Mouse (Mus musculus) intestine, embryonic 16.5 days (tissue): ENCODE measurements around the gene Stox2. TPM values are rescaled to one million over a fixed set of nuclear protein-coding genes. Genes with fewer than 3 reads are reported as not detected.

Experiments used
- ATAC-seq: fragments of 200-750 bp; cut with Nextera tagmentation; 2 replicates; pipeline ENCODE4 v1.8.0; 2017; ENCODE audit warnings: moderate TSS enrichment, moderate library complexity
- H3K27ac ChIP-seq: fragments of 300-500 bp; sonication (generic); 2 replicates; pipeline ENCODE4 v1.5.1; 2014; ENCODE audit warnings: mild to moderate bottlenecking, low read length
- H3K27me3 ChIP-seq: fragments of 300-500 bp; sonication (generic); replicated peaks from 2 replicates; pipeline ENCODE4 v1.6.1; 2014; ENCODE audit warnings: low read length, control low read depth, mixed read lengths; ENCODE audit not compliant: control insufficient read depth, insufficient read depth
- H3K36me3 ChIP-seq: fragments of 300-500 bp; sonication (generic); 2 replicates; pipeline ENCODE4 v1.6.1; 2014; ENCODE audit warnings: low read length, control low read depth; ENCODE audit not compliant: control insufficient read depth, insufficient read depth
- H3K4me1 ChIP-seq: fragments of 300-500 bp; sonication (generic); 2 replicates; pipeline ENCODE4 v1.6.1; 2014; ENCODE audit warnings: low read length, control low read depth, mixed read lengths; ENCODE audit not compliant: control insufficient read depth, insufficient read depth
- H3K4me2 ChIP-seq: fragments of 300-500 bp; sonication (generic); 2 replicates; pipeline ENCODE4 v1.6.1; 2014; ENCODE audit warnings: low read depth, low read length, control low read depth
- H3K4me3 ChIP-seq: fragments of 300-500 bp; sonication (generic); 2 replicates; pipeline ENCODE4 v1.5.1; 2014; ENCODE audit warnings: mild to moderate bottlenecking, low read length
- H3K9ac ChIP-seq: fragments of 300-500 bp; sonication (generic); 2 replicates; pipeline ENCODE4 v1.6.1; 2014; ENCODE audit warnings: low read depth, low read length
- H3K9me3 ChIP-seq: fragments of 300-500 bp; sonication (generic); 2 replicates; pipeline ENCODE4 v1.6.1; 2016; ENCODE audit warnings: low read length, control low read depth; ENCODE audit not compliant: control insufficient read depth
- WGBS: fragments of 180-500 bp; shearing (Covaris S2); extraction: QIAGEN DNeasy Blood & Tissue Kit; methylation state at CpG from one replicate; pipeline ENCODE4 v1.1.7; 2014; 5-methylcytosine and 5-hydroxymethylcytosine counted together
- polyA plus RNA-seq: library from polyadenylated mRNA; unstranded; fragments of >200 nt; fragmentation: Nextera tagmentation; extraction: Ambion mirVana; gene quantifications from 2 replicates; pipeline ENCODE4 v1.2.1, GENCODE M21; 2015

The Stox2 gene
- polyA plus RNA-seq, 1 experiment from 2014 or later, result 4.7 TPM

DNA sequence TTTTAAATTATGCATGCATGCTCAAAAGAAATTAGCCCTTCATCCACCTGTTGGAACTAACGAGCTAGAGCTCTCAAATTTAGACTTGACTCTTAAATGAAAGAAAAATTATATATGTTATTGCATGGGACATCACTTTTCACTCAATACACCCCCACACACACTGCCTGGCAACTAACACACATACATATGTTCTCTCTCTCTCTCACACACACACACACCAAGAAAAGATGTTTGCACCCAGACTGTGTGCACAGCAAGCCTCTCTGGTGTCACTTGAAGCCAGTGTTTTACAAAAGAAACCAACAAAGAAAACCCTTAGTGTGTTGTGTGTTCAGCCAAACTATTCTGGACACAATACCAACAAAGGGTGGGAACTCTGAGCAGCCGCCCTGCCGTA is 75.1 kb downstream of the Stox2 start:
- Histone ChIP-seq H3K36me3 (no peaks in the 10 kb centered on the region), H3K9ac (no peak overlapping the region), H3K9me3 (no peaks in the 10 kb centered on the region), H3K4me1 (peaks cover 8% of the 10 kb centered on the region; the same call in 1 of the 2 replicates), H3K4me3 (no peak overlapping the region), H3K4me2 (no peak overlapping the region), H3K27me3 (no peaks in the 10 kb centered on the region), H3K27ac (no peak overlapping the region)
- 89% methylated on average over 3 of the region's 3 CpGs for WGBS
- ATAC-seq, result no peak

- peaks cover 8% of the 10 kb centered on the region; the same call in 1 of the 2 replicates for H3K4me1 ChIP-seq
- no peak overlapping the region for H3K9ac ChIP-seq
- no peak overlapping the region for H3K4me2 ChIP-seq
- no peak overlapping the region for H3K4me3 ChIP-seq
- H3K27ac ChIP-seq, result no peak overlapping the region
- no peaks in the 10 kb centered on the region for H3K27me3 ChIP-seq
- peak; percentile 75 for ATAC-seq
- H3K9me3 ChIP-seq, result no peaks in the 10 kb centered on the region
- WGBS, result 23% methylated on average over 15 of the region's 15 CpGs
- H3K36me3 ChIP-seq, result no peaks in the 10 kb centered on the region
Measured at GRCm38 (mm10) chr8:47370421-47371080, 75.6 kb downstream of the Stox2 start.

DNA sequence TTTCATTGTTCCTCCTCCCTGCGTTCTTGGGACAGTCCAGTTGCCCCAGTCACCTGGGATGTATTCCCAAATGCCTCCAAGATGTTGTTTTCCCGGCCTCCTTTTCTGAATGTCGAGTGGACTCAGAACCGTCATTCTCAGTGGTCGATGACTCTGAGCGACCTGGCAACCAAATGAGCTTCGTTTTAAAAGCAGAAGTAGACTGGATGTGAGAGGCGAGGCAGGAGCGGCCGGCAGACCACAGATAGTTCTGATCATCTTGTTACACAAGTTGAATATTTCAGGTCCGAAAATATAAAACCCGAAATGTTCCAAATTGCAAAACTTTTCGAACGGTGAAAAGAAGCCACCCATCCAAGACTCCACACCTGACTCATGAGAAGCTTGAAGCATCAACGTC is 76.2 kb downstream of the Stox2 start:
- Histone ChIP-seq H3K27ac (no peak overlapping the region), H3K4me1 (peaks cover 8% of the 10 kb centered on the region; the same call in 1 of the 2 replicates), H3K4me2 (no peak overlapping the region), H3K9ac (no peak overlapping the region), H3K36me3 (no peaks in the 10 kb centered on the region), H3K9me3 (no peaks in the 10 kb centered on the region), H3K4me3 (no peak overlapping the region), H3K27me3 (no peaks in the 10 kb centered on the region)
- 89% methylated on average over 15 of the region's 15 CpGs for WGBS
- ATAC-seq, result no peak

GRCm38 (mm10) chr8:47369044-47369769 is 77.0 kb downstream of the Stox2 start:
- Histone ChIP-seq H3K36me3 (no peaks in the 10 kb centered on the region), H3K27ac (peak overlapping the region; percentile 38; the same call in 1 of the 2 replicates), H3K4me3 (no peak overlapping the region), H3K4me2 (peak overlapping the region; percentile 31; the same call in 1 of the 2 replicates), H3K27me3 (no peaks in the 10 kb centered on the region), H3K4me1 (peaks cover 8% of the 10 kb centered on the region; the same call in 1 of the 2 replicates), H3K9me3 (no peaks in the 10 kb centered on the region), H3K9ac (no peak overlapping the region)
- peak; percentile 63; the same call in 1 of the 2 replicates for ATAC-seq
- WGBS, result 58% methylated on average over 16 of the region's 16 CpGs

DNA sequence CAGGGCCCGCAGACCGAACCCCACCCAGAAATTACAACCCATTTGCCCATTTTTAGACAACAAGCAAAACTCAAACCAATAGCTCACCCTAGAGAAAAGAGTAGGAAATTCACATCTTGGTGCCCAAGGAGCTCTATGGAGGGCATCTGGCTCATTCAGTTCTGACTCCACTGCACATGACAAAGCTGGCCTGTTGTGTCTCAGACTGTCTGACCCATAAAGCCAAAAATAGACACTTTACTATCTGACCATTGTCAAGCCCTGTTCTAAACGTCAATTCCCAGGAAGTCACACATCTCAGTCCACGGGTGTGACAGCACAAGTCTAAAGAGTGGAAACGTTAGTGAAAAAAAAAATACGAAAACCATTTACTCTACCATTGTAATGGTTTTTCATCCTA is 79.1 kb downstream of the Stox2 start:
- no peak overlapping the region for H3K27ac ChIP-seq
- H3K36me3 ChIP-seq, result no peaks in the 10 kb centered on the region
- H3K4me3 ChIP-seq, result no peak overlapping the region
- no peak overlapping the region for H3K9ac ChIP-seq
- H3K27me3 ChIP-seq, result no peaks in the 10 kb centered on the region
- H3K4me2 ChIP-seq, result no peak overlapping the region
- no peak for ATAC-seq
- H3K9me3 ChIP-seq, result no peaks in the 10 kb centered on the region
- peaks cover 8% of the 10 kb centered on the region; the same call in 1 of the 2 replicates for H3K4me1 ChIP-seq
- WGBS, result 79% methylated on average over 6 of the region's 6 CpGs

- no peaks in the 10 kb centered on the region for H3K4me1 ChIP-seq
- no peak overlapping the region for H3K27ac ChIP-seq
- H3K9me3 ChIP-seq, result no peaks in the 10 kb centered on the region
- no peaks in the 10 kb centered on the region for H3K36me3 ChIP-seq
- 37% methylated on average over 8 of the region's 8 CpGs for WGBS
- no peak overlapping the region for H3K4me2 ChIP-seq
- peak; percentile 62 for ATAC-seq
- H3K9ac ChIP-seq, result no peak overlapping the region
- H3K4me3 ChIP-seq, result no peak overlapping the region
- 0 out of 2 replicates have a peak, but pooled peaks cover 2% of the 10 kb centered on the region for H3K27me3 ChIP-seq
Measured at GRCm38 (mm10) chr8:47363271-47363670, 82.9 kb downstream of the Stox2 start.

GRCm38 (mm10) chr8:47355340-47355906 is 90.7 kb downstream of the Stox2 start:
- H3K9ac ChIP-seq, result no peak overlapping the region
- no peak overlapping the region for H3K4me2 ChIP-seq
- no peak for ATAC-seq
- no peaks in the 10 kb centered on the region for H3K9me3 ChIP-seq
- H3K4me1 ChIP-seq, result peaks cover 14% of the 10 kb centered on the region
- H3K4me3 ChIP-seq, result no peak overlapping the region
- H3K27me3 ChIP-seq, result no peaks in the 10 kb centered on the region
- no peaks in the 10 kb centered on the region for H3K36me3 ChIP-seq
- no peak overlapping the region for H3K27ac ChIP-seq
- 84% methylated on average over 8 of the region's 8 CpGs for WGBS

- Histone ChIP-seq H3K36me3 (no peaks in the 10 kb centered on the region), H3K4me3 (no peak overlapping the region), H3K4me1 (peaks cover 14% of the 10 kb centered on the region), H3K9me3 (no peaks in the 10 kb centered on the region), H3K27ac (no peak overlapping the region), H3K4me2 (no peak overlapping the region), H3K27me3 (no peaks in the 10 kb centered on the region), H3K9ac (no peak overlapping the region)
- no peak for ATAC-seq
- WGBS, result 66% methylated on average over 12 of the region's 12 CpGs
Measured at GRCm38 (mm10) chr8:47354523-47355168, 91.5 kb downstream of the Stox2 start.
